Mouse (Mus musculus) forebrain, embryonic 15.5 days (tissue): ENCODE measurements at regions not wholly inside any gene's neighbourhood (a gene's known extent, or its start where the extent isn't known, plus 50 kb on each side); places are given as distances from the start of the nearest gene placed in this dataset.
A peak's percentile ranks its signal among the peaks of the same experiment; 100 is the strongest.

Experiments used
- ATAC-seq: fragments of 200-750 bp; cut with Nextera tagmentation; replicated peaks from 2 replicates; pipeline ENCODE4 v1.8.0; 2017; ENCODE audit warnings: mild to moderate bottlenecking, moderate TSS enrichment, moderate library complexity
- H3K27ac ChIP-seq: fragments of 300-500 bp; sonication (generic); replicated peaks from 2 replicates; pipeline ENCODE4 v1.5.1; 2015; ENCODE audit warnings: mild to moderate bottlenecking, inconsistent platforms
- H3K27me3 ChIP-seq: fragments of 300-500 bp; sonication (generic); 2 replicates; pipeline ENCODE4 v1.6.1; 2015; ENCODE audit warnings: inconsistent platforms
- H3K36me3 ChIP-seq: fragments of 300-500 bp; sonication (generic); 2 replicates; pipeline ENCODE4 v1.6.1; 2015; ENCODE audit warnings: mild to moderate bottlenecking, inconsistent platforms
- H3K4me1 ChIP-seq: fragments of 300-500 bp; sonication (generic); 2 replicates; pipeline ENCODE4 v1.6.1; 2015; ENCODE audit warnings: inconsistent platforms
- H3K4me2 ChIP-seq: fragments of 300-500 bp; sonication (generic); replicated peaks from 2 replicates; pipeline ENCODE4 v1.6.1; 2015; ENCODE audit warnings: mild to moderate bottlenecking, inconsistent platforms
- H3K4me3 ChIP-seq: fragments of 300-500 bp; sonication (generic); 2 replicates; pipeline ENCODE4 v1.5.1; 2015; ENCODE audit warnings: mild to moderate bottlenecking, inconsistent platforms
- H3K9ac ChIP-seq: fragments of 300-500 bp; sonication (generic); replicated peaks from 2 replicates; pipeline ENCODE4 v1.6.1; 2015; ENCODE audit warnings: mild to moderate bottlenecking, inconsistent platforms
- H3K9me3 ChIP-seq: fragments of 300-500 bp; sonication (generic); 2 replicates; pipeline ENCODE4 v1.6.1; 2016; ENCODE audit warnings: inconsistent platforms
- WGBS: fragments of 180-500 bp; shearing (Covaris S2); methylation state at CpG from one replicate; pipeline ENCODE4 v1.1.7; 2015; ENCODE audit warnings: mixed read lengths; 5-methylcytosine and 5-hydroxymethylcytosine counted together

DNA sequence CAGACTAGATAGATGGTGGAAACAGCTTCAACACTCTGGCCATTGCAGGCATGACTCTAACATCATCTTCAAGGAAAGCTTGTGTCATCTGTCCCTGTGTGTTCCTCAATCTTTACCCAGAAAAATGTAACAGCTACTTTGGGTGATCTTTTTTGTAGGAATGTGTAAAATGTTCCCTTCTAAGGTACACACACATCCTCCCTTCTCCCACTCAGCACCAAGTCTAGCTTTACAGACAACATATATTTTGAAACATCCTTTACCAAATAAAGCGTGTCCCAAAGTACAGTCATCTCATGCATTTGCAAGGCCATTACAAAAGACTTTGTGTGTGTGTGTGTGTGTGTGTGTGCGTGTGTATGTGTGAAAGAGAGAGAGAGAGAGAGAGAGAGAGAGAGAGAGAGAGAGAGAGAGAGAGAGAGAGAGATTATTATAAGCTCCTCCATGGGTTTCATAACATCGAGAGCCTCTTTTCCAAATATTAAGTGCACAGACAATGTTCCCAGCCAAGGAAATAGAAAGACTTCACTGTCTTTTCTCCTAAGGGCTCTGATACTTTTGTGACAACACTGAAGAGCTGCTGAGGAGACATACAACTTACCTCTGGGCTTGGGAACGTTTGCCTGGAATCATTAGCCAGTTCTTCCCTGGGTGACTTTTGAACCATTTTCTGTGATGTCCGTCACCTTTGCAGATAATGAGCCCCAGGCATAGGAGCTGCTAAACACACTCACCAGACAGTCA, 164.0 kb downstream of the Fzd1 start:
- H3K36me3 ChIP-seq, result no peaks in the 10 kb centered on the region
- H3K4me2 ChIP-seq, result no peak overlapping the region
- 74% methylated on average over 5 of the region's 5 CpGs for WGBS
- no peaks in the 10 kb centered on the region for H3K4me1 ChIP-seq
- no peak overlapping the region for H3K4me3 ChIP-seq
- H3K9me3 ChIP-seq, result no peaks in the 10 kb centered on the region
- no peak overlapping the region for H3K27ac ChIP-seq
- H3K27me3 ChIP-seq, result no peaks in the 10 kb centered on the region
- no peak for ATAC-seq
- H3K9ac ChIP-seq, result no peak overlapping the region

DNA sequence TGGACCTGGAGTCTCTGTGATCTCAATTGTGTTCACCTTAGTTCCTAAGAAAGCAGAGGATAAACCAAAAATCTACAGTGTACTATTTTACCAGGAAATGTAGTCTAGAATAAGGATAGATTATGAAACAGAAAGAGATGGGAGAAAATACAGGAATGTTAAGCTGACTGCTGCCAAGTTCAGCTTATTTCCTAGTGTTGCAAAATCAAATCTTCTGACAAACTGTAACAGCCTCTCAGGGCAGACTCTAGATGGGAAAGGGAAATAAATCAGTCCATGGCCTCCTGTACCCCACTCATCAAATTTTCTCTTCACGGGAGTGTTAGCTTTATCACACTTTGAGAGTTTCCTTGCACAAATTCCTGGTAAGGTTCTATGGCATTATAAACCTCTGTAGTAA, 166.1 kb downstream of the Fzd1 start:
- H3K36me3 ChIP-seq, result no peaks in the 10 kb centered on the region
- H3K4me2 ChIP-seq, result no peak overlapping the region
- no peaks in the 10 kb centered on the region for H3K27me3 ChIP-seq
- no peaks in the 10 kb centered on the region for H3K4me1 ChIP-seq
- no peaks in the 10 kb centered on the region for H3K9me3 ChIP-seq
- 91% methylated on average over 1 of the region's 1 CpGs for WGBS
- no peak overlapping the region for H3K27ac ChIP-seq
- ATAC-seq, result no peak
- no peak overlapping the region for H3K9ac ChIP-seq
- no peak overlapping the region for H3K4me3 ChIP-seq

DNA sequence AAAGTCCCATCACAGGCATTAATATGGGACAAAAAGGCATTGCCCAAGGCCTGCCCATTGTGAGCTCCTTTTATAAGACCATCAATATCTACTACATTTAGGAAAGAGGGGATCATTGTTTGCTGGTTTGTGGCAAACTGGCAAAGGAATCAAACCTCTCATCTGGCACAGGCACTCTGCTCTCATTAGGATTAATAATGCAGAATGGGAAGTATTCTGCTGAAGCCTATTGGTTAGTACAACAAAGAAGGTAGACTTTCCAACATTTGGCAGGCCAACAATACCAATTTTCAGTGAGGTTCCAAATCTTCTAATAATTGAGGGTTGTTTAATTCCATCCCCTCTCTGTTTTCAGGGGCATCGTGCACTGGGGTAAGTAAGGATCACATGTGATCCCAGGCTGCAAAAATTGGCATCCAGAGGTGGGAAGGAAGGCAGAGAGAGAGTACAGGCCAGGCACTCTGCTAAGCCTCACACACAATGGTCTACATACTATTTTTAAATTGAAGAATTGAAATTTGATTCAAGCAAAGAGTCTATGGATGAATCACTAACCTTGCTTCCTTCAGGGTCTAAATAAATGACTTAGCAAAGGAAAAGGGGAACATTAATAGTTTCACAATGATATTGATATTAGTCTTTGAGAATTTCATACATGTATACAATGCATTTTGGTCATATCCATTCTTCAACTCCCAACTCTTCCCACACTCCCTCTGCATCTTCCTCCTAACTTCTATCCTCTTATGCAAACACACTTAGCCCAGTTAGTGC, 174.9 kb downstream of the Fzd1 start:
- Histone ChIP-seq H3K4me1 (peaks cover 4% of the 10 kb centered on the region; the same call in 1 of the 2 replicates), H3K27ac (no peak overlapping the region), H3K4me3 (no peak overlapping the region), H3K4me2 (no peak overlapping the region), H3K27me3 (no peaks in the 10 kb centered on the region), H3K9me3 (no peaks in the 10 kb centered on the region), H3K9ac (no peak overlapping the region), H3K36me3 (no peaks in the 10 kb centered on the region)
- ATAC-seq, result peak; percentile 58
- WGBS, result 45% methylated on average over 1 of the region's 1 CpGs

DNA sequence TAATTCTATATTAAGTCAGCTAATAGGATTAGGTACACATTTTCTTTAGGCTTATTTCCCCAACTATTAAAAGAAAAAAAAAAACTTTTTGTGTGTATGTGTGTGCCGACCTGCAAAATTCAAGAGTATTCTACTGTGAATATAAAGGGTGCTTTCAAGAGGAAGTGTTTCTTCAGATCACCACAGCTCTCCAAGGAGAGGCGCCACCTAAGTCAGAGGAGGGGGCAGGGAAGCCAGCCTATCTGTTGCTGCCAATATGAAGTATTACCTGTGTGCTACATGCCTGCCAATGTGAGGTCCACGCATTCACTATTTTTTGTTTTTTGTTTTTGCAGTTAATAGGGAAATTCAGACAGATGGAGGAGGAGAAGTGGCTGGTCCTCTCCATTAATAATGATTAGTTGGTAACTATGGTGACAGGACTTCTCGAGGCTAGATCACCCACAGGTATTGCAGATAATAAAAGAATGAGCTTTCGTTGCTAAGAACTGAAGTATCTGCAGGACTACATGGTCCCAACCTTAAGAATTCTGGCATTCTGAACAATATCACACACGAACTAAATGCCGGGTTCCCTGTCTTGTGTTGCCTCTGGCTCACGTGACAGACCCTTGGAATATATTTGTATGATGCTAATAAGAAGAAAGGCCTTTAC, 177.5 kb downstream of the Fzd1 start:
- no peak overlapping the region for H3K9ac ChIP-seq
- no peak for ATAC-seq

DNA sequence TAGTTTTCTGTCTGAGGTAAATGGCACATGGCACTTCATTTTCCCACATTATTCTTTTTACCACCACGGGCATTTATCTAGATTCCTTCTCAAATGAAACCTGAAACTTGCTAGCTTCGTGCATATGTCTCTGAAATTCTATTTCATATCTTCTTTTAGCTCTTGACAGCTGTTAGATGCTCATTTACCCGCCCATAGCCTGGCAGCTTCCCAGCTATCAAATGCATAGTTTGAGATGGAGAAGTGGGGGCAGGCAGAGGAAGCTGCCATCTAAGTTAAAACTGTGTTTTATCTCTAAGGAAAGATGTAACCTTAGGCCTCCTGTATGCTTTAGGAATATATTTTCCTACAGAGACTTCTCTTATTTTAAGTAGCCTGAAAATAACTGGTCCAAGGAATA, 179.0 kb downstream of the Fzd1 start:
- WGBS, result 52% methylated on average over 3 of the region's 3 CpGs
- no peaks in the 10 kb centered on the region for H3K36me3 ChIP-seq
- H3K4me2 ChIP-seq, result no peak overlapping the region
- ATAC-seq, result no peak
- H3K4me1 ChIP-seq, result peaks cover 4% of the 10 kb centered on the region; the same call in 1 of the 2 replicates
- H3K9ac ChIP-seq, result no peak overlapping the region
- H3K27ac ChIP-seq, result no peak overlapping the region
- no peaks in the 10 kb centered on the region for H3K27me3 ChIP-seq
- no peak overlapping the region for H3K4me3 ChIP-seq
- H3K9me3 ChIP-seq, result no peaks in the 10 kb centered on the region

More for the DNA sequence above, 177.5 kb downstream of the Fzd1 start:
- Histone ChIP-seq H3K36me3 (no peaks in the 10 kb centered on the region), H3K4me1 (peaks cover 4% of the 10 kb centered on the region; the same call in 1 of the 2 replicates), H3K4me3 (no peak overlapping the region), H3K4me2 (no peak overlapping the region), H3K9me3 (no peaks in the 10 kb centered on the region), H3K27me3 (no peaks in the 10 kb centered on the region), H3K27ac (no peak overlapping the region)
- whole genome bisulfite sequencing, result 69% methylated on average over 8 of the region's 8 CpGs

DNA sequence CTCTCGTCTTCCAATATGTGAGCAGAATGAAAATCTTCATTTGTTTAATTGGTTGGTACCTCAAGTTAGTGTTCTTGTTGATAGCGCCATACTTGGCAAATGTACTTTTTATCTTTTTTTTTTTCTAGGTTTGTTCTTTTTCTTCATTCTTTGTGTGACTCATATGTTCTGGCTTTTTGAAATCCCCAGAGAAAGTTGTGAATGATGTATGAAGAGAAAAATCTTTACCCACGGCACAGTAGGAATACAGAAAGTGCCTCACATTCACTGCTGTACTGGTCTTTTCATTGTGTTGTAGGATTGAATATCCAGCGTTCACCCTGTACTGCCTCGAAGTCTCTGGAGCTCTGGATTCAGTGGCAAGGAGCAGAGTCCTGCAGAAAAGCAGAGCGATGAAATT, 180.7 kb downstream of the Fzd1 start:
- ATAC-seq, result no peak
- Histone ChIP-seq H3K4me3 (no peak overlapping the region), H3K36me3 (no peaks in the 10 kb centered on the region), H3K9ac (no peak overlapping the region), H3K27me3 (no peaks in the 10 kb centered on the region), H3K4me1 (peaks cover 4% of the 10 kb centered on the region; the same call in 1 of the 2 replicates), H3K9me3 (no peaks in the 10 kb centered on the region), H3K4me2 (no peak overlapping the region), H3K27ac (no peak overlapping the region)
- WGBS, result 89% methylated on average over 6 of the region's 6 CpGs

DNA sequence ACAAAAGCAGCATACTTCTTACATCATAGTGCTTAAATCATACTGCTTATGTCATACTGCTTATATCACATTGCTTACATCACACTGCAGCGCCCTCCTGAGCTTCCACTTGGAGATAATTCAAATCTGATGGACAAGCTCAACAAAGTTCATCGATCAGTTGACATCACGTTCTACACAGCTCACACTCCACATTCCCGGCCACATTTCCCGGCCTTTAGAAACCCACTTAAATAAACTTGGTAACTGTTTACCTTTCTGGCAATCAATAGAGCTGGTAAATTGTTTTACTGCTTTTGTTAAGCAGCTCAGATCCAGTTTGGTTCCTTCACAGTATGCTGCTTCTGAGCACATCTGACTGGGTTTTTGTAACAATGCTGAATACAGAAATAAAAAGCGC, 194.0 kb downstream of the Fzd1 start:
- Histone ChIP-seq H3K9ac (no peak overlapping the region), H3K27ac (no peak overlapping the region), H3K27me3 (no peaks in the 10 kb centered on the region), H3K9me3 (no peaks in the 10 kb centered on the region), H3K4me2 (no peak overlapping the region), H3K4me3 (no peak overlapping the region), H3K4me1 (no peaks in the 10 kb centered on the region), H3K36me3 (no peaks in the 10 kb centered on the region)
- no peak for ATAC-seq
- 83% methylated on average over 6 of the region's 6 CpGs for WGBS

DNA sequence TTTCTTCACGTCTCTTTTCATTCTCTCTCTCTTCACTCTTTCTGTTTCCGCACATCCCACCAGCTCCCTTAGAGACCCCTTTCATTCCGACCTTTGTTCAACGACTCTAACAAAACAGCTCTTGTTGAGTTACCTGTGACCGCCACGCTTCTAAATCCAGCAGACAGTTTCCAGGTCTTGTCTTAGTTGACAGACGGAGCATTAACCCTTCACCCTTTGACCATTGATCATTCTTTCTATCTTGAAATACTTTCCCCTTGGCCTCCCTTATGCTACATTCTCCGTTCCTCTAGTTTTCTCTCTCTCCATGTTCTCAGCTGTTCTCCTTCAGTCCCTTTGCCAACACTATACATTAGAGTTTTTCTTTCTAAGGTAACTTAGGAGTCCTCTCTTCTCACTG, 196.2 kb downstream of the Fzd1 start:
- Histone ChIP-seq H3K9ac (no peak overlapping the region), H3K27me3 (no peaks in the 10 kb centered on the region), H3K4me2 (no peak overlapping the region), H3K9me3 (no peaks in the 10 kb centered on the region), H3K4me3 (no peak overlapping the region), H3K4me1 (no peaks in the 10 kb centered on the region), H3K27ac (no peak overlapping the region), H3K36me3 (no peaks in the 10 kb centered on the region)
- ATAC-seq, result no peak
- WGBS, result 79% methylated on average over 8 of the region's 8 CpGs

DNA sequence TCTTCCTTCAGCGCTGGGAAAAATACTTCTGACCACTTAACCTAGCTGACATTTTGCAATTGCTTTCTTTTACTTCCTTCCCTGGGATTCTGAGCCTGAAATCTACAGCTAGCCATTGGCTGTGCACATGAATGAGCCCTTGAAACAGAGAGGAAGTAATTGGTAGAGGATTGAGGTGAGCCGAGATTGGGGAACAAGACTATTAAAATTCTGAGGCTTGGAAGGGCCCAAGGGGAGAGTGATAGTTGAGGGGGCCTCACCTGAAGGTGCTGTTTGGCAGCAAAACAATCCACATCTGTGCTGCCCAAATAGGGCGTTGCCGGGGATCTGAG, 196.7 kb downstream of the Fzd1 start:
- H3K36me3 ChIP-seq, result no peaks in the 10 kb centered on the region
- no peak overlapping the region for H3K9ac ChIP-seq
- H3K4me3 ChIP-seq, result no peak overlapping the region
- WGBS, result 72% methylated on average over 4 of the region's 4 CpGs
- H3K9me3 ChIP-seq, result no peaks in the 10 kb centered on the region
- H3K27me3 ChIP-seq, result no peaks in the 10 kb centered on the region
- no peak overlapping the region for H3K27ac ChIP-seq
- no peaks in the 10 kb centered on the region for H3K4me1 ChIP-seq
- ATAC-seq, result no peak
- H3K4me2 ChIP-seq, result no peak overlapping the region

DNA sequence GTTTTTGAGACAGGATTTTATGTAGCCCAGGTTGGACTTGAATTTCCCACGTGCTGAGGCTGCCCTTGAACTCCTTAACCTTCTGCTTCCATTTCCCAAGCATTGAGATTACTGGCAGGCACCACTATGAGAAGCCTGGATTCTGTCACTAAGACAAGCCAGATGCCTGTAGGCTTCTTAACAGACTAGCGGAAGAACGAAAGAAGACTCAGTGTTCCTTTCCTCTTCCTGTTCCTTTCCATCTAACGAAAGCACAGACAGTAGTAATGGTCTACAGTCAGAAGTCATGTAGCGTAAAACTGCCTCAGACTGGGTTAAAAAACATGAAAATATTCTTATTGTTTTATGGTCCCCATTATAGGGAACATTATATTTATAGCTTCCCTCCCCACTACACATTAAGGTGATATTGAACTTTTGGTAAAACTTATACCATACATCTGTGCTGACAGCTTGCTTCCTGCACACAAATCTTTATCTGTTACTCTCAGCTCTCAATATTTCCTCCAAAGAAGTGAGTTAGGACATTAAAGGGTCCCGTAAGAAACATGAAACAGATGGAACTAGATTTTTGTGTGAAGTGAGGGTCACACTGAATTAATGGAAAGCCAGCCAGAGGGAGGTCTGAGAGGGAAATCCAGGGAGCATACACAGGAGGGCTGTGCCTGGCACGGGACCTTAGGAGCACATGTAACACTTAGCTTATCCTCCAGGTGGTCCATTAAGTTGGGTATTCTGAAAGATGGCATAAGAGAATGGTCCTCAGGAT, 197.3 kb downstream of the Fzd1 start:
- no peak overlapping the region for H3K4me3 ChIP-seq
- H3K36me3 ChIP-seq, result no peaks in the 10 kb centered on the region
- H3K9me3 ChIP-seq, result no peaks in the 10 kb centered on the region
- 76% methylated on average over 7 of the region's 7 CpGs for WGBS
- H3K27me3 ChIP-seq, result no peaks in the 10 kb centered on the region
- H3K9ac ChIP-seq, result no peak overlapping the region
- 0 out of 2 replicates have a peak, but pooled peaks have one; percentile 63 for ATAC-seq
- H3K4me2 ChIP-seq, result no peak overlapping the region
- no peaks in the 10 kb centered on the region for H3K4me1 ChIP-seq
- no peak overlapping the region for H3K27ac ChIP-seq

DNA sequence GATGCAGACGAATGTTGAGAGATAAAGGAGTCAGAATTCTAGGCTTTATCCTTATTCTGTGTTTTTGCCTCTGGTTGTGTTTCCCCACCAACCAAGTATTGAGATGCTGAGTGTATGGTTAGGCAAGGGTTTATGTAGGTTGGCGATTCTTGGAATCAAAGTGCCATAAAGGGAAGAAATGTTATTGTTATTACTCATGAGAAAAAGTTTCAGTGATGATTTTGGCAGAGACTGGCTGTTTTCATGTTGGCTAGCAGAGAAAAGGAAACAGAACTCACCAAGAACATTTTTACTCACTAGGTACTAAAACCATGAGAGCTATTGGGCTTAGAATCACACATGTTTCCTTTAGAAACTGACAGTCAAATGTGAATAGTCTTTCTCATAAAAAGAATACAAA, 202.9 kb downstream of the Fzd1 start:
- no peaks in the 10 kb centered on the region for H3K27me3 ChIP-seq
- H3K4me2 ChIP-seq, result no peak overlapping the region
- ATAC-seq, result no peak
- no peaks in the 10 kb centered on the region for H3K36me3 ChIP-seq
- no peak overlapping the region for H3K4me3 ChIP-seq
- no peaks in the 10 kb centered on the region for H3K9me3 ChIP-seq
- no peak overlapping the region for H3K9ac ChIP-seq
- no peaks in the 10 kb centered on the region for H3K4me1 ChIP-seq
- 75% methylated on average over 2 of the region's 2 CpGs for WGBS
- no peak overlapping the region for H3K27ac ChIP-seq

DNA sequence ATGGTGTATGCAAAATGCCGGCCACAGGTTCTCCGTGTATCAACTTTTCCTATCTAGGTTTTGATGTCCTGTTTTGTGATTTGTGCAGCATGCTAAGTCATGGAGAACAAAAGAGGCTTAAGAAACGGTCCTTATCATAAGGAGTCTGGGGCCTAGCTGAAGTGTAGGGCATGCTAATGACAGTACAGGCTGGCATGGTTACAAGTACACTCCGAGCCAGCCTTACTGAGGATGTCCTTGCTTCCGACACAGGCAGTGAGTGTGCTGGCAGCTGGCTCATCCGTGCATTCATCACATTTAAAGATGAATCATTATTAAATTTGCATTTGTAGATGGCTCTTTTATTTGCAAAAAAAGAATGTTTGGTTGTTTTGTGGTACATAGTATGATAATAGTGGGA, 219.3 kb downstream of the Fzd1 start:
- no peaks in the 10 kb centered on the region for H3K27me3 ChIP-seq
- no peak overlapping the region for H3K9ac ChIP-seq
- H3K4me1 ChIP-seq, result peaks cover 4% of the 10 kb centered on the region; the same call in 1 of the 2 replicates
- H3K36me3 ChIP-seq, result no peaks in the 10 kb centered on the region
- H3K9me3 ChIP-seq, result no peaks in the 10 kb centered on the region
- WGBS, result 41% methylated on average over 6 of the region's 6 CpGs
- no peak overlapping the region for H3K4me2 ChIP-seq
- no peak overlapping the region for H3K4me3 ChIP-seq
- ATAC-seq, result peak; percentile 84
- H3K27ac ChIP-seq, result no peak overlapping the region
